Mouse (Mus musculus): ENCODE data around the gene Dbp. TPM values are rescaled to one million over a fixed set of nuclear protein-coding genes. Genes with fewer than 3 reads are reported as not detected.

Dbp gene
- total RNA-seq, 1 experiment: 10.0 TPM

- in situ Hi-C loops (cut with MboI; ENCODE audit: low sequenced_read_pairs in 2 of 2, unreplicated experiment in 2 of 2): no loop called here
- Histone ChIP-seq H3K36me3 (ENCODE audit: control insufficient read depth, insufficient read depth, low read length, poor library complexity, severe bottlenecking) (no peaks in the 10 kb centered on the region), H3K9ac (ENCODE audit: insufficient read depth, low read depth, low read length, poor library complexity, severe bottlenecking) (no peak overlapping the region), H3K4me1 (ENCODE audit: control insufficient read depth in 2 of 2, insufficient read depth in 2 of 2, low read length in 2 of 2, poor library complexity in 1 of 2) (peaks cover 0 to 23% of the 10 kb centered on the region in 2 experiments; a peak in 1 of 4 replicates), H3K9me3 (ENCODE audit: control insufficient read depth, insufficient read depth, low read depth, low read length) (no peaks in the 10 kb centered on the region), H3K27ac (ENCODE audit: insufficient read depth, low read depth, low read length, poor library complexity, severe bottlenecking) (no peak overlapping the region), H3K4me3 (ENCODE audit: insufficient read depth in 1 of 2, low read depth in 1 of 2, low read length in 2 of 2, poor library complexity in 1 of 2, severe bottlenecking in 1 of 2) (no peak overlapping the region)
- TF ChIP-seq ZNF384 (IDR thresholded peaks at IDR 0.05; ENCODE audit: low read depth, low read length) (no peak), MAFK (IDR thresholded peaks at IDR 0.05; ENCODE audit: insufficient read depth, low read depth, low read length) (no peak), CHD2 (IDR thresholded peaks at IDR 0.05; ENCODE audit: low read depth, low read length) (no peak), ZC3H11A (IDR thresholded peaks at IDR 0.05; ENCODE audit: borderline replicate concordance, low read depth, low read length) (no peak)
- DNase-seq (ENCODE audit: low read depth, low spot score): no peak
Observed at GRCm38 (mm10) chr7:45689800-45690199, 15.1 kb upstream of the Dbp start.

GRCm38 (mm10) chr7:45692364-45692763 is 12.5 kb upstream of the Dbp start:
- Histone ChIP-seq H3K36me3 (ENCODE audit: control insufficient read depth, insufficient read depth, low read length, poor library complexity, severe bottlenecking) (no peaks in the 10 kb centered on the region), H3K4me1 (ENCODE audit: control insufficient read depth in 2 of 2, insufficient read depth in 2 of 2, low read length in 2 of 2, poor library complexity in 1 of 2) (peaks cover 0 to 21% of the 10 kb centered on the region in 2 experiments; a peak in 1 of 4 replicates), H3K9ac (ENCODE audit: insufficient read depth, low read depth, low read length, poor library complexity, severe bottlenecking) (no peak overlapping the region), H3K9me3 (ENCODE audit: control insufficient read depth, insufficient read depth, low read depth, low read length) (no peaks in the 10 kb centered on the region), H3K27ac (ENCODE audit: insufficient read depth, low read depth, low read length, poor library complexity, severe bottlenecking) (no peak overlapping the region), H3K4me3 (ENCODE audit: insufficient read depth in 1 of 2, low read depth in 1 of 2, low read length in 2 of 2, poor library complexity in 1 of 2, severe bottlenecking in 1 of 2) (no peak overlapping the region)
- no peak for DNase-seq (ENCODE audit: low read depth, low spot score)
- in situ Hi-C loops (cut with MboI; ENCODE audit: low sequenced_read_pairs in 2 of 2, unreplicated experiment in 2 of 2): no loop called here
- TF ChIP-seq ZC3H11A (IDR thresholded peaks at IDR 0.05; ENCODE audit: borderline replicate concordance, low read depth, low read length): no peak
- TF ChIP-seq ZNF384 (IDR thresholded peaks at IDR 0.05; ENCODE audit: low read depth, low read length): no peak
- no peak for TF ChIP-seq MAFK (IDR thresholded peaks at IDR 0.05; ENCODE audit: insufficient read depth, low read depth, low read length)
- TF ChIP-seq HCFC1 (IDR thresholded peaks at IDR 0.05; ENCODE audit: borderline replicate concordance, insufficient read depth, low read length): no peak
- TF ChIP-seq CHD2 (IDR thresholded peaks at IDR 0.05; ENCODE audit: low read depth, low read length): no peak

GRCm38 (mm10) chr7:45693921-45694591 is 10.8 kb upstream of the Dbp start, which contains the start of gene Sec1:
Gene Sec1 (minus strand): TSS chr7:45694402.
- Histone ChIP-seq H3K9me3 (ENCODE audit: control insufficient read depth, insufficient read depth, low read depth, low read length) (no peaks in the 10 kb centered on the region), H3K4me1 (ENCODE audit: control insufficient read depth in 2 of 2, insufficient read depth in 2 of 2, low read length in 2 of 2, poor library complexity in 1 of 2) (peaks cover 0 to 21% of the 10 kb centered on the region in 2 experiments; a peak in 1 of 4 replicates), H3K4me3 (ENCODE audit: insufficient read depth in 1 of 2, low read depth in 1 of 2, low read length in 2 of 2, poor library complexity in 1 of 2, severe bottlenecking in 1 of 2) (peak within 1 kb of the TSS in 1 of 2 experiments; percentile 42; a peak in 1 of 4 replicates), H3K36me3 (ENCODE audit: control insufficient read depth, insufficient read depth, low read length, poor library complexity, severe bottlenecking) (no peaks in the 10 kb centered on the region), H3K27ac (ENCODE audit: insufficient read depth, low read depth, low read length, poor library complexity, severe bottlenecking) (no peak within 1 kb of the TSS), H3K9ac (ENCODE audit: insufficient read depth, low read depth, low read length, poor library complexity, severe bottlenecking) (peak within 1 kb of the TSS; percentile 16; the same call in 1 of the 2 replicates)
- no peak for TF ChIP-seq HCFC1 (IDR thresholded peaks at IDR 0.05; ENCODE audit: borderline replicate concordance, insufficient read depth, low read length)
- no peak for TF ChIP-seq CHD2 (IDR thresholded peaks at IDR 0.05; ENCODE audit: low read depth, low read length)
- no peak for TF ChIP-seq MAFK (IDR thresholded peaks at IDR 0.05; ENCODE audit: insufficient read depth, low read depth, low read length)
- TF ChIP-seq ZC3H11A (IDR thresholded peaks at IDR 0.05; ENCODE audit: borderline replicate concordance, low read depth, low read length): no peak
- in situ Hi-C loops (cut with MboI; ENCODE audit: low sequenced_read_pairs in 2 of 2, unreplicated experiment in 2 of 2): no loop called here
- no peak for DNase-seq (ENCODE audit: low read depth, low spot score)

GRCm38 (mm10) chr7:45695098-45695497 is 9.8 kb upstream of the Dbp start:
- H3K9me3 ChIP-seq (ENCODE audit: control insufficient read depth, insufficient read depth, low read depth, low read length): no peaks in the 10 kb centered on the region
- H3K9ac ChIP-seq (ENCODE audit: insufficient read depth, low read depth, low read length, poor library complexity, severe bottlenecking): no peak overlapping the region
- TF ChIP-seq ZNF384 (IDR thresholded peaks at IDR 0.05; ENCODE audit: low read depth, low read length): no peak
- TF ChIP-seq CHD2 (IDR thresholded peaks at IDR 0.05; ENCODE audit: low read depth, low read length): no peak
- no peak for TF ChIP-seq ZC3H11A (IDR thresholded peaks at IDR 0.05; ENCODE audit: borderline replicate concordance, low read depth, low read length)
- no peak for TF ChIP-seq MAFK (IDR thresholded peaks at IDR 0.05; ENCODE audit: insufficient read depth, low read depth, low read length)
- no peak for TF ChIP-seq HCFC1 (IDR thresholded peaks at IDR 0.05; ENCODE audit: borderline replicate concordance, insufficient read depth, low read length)
- H3K36me3 ChIP-seq (ENCODE audit: control insufficient read depth, insufficient read depth, low read length, poor library complexity, severe bottlenecking): no peaks in the 10 kb centered on the region
- in situ Hi-C loops (cut with MboI; ENCODE audit: low sequenced_read_pairs in 2 of 2, unreplicated experiment in 2 of 2): no loop called here
- H3K4me1 ChIP-seq (ENCODE audit: control insufficient read depth in 2 of 2, insufficient read depth in 2 of 2, low read length in 2 of 2, poor library complexity in 1 of 2): peaks cover 0 to 18% of the 10 kb centered on the region in 2 experiments; a peak in 1 of 4 replicates
- no peak for DNase-seq (ENCODE audit: low read depth, low spot score)
- no peak overlapping the region for H3K27ac ChIP-seq (ENCODE audit: insufficient read depth, low read depth, low read length, poor library complexity, severe bottlenecking)
- H3K4me3 ChIP-seq (ENCODE audit: insufficient read depth in 1 of 2, low read depth in 1 of 2, low read length in 2 of 2, poor library complexity in 1 of 2, severe bottlenecking in 1 of 2): no peak overlapping the region

Data from ES-E14 (cell line).